Mouse (Mus musculus): ENCODE data around the gene Casp3.

Casp3 gene

GRCm38 (mm10) chr8:46606930-46607329 lies 10.2 kb upstream of the Casp3 start:
- no peak for DNase-seq (ENCODE audit: low spot score in 2 of 2)

GRCm38 (mm10) chr8:46611557-46611956 lies 5.5 kb upstream of the Casp3 start:
- no peak for DNase-seq (ENCODE audit: low spot score in 2 of 2)

GRCm38 (mm10) chr8:46612913-46613312 lies 4.2 kb upstream of the Casp3 start:
- no peak for DNase-seq (ENCODE audit: low spot score in 2 of 2)

GRCm38 (mm10) chr8:46613377-46613776 lies 3.7 kb upstream of the Casp3 start:
- DNase-seq (ENCODE audit: low spot score in 2 of 2): no peak

GRCm38 (mm10) chr8:46615936-46616335 lies 1.2 kb upstream of the Casp3 start:
- DNase-seq (ENCODE audit: low spot score in 2 of 2): no peak

GRCm38 (mm10) chr8:46617690-46618620 lies 864 bp downstream of the Casp3 start:
- no peak for DNase-seq (ENCODE audit: low spot score in 2 of 2)

- no peak for DNase-seq (ENCODE audit: low spot score in 2 of 2)
Observed at GRCm38 (mm10) chr8:46618639-46619320, 1.7 kb downstream of the Casp3 start.

GRCm38 (mm10) chr8:46622446-46623270 lies 5.6 kb downstream of the Casp3 start:
- DNase-seq (ENCODE audit: low spot score in 2 of 2): no peak

- DNase-seq (ENCODE audit: low spot score in 2 of 2): no peak
Observed at GRCm38 (mm10) chr8:46625166-46625565, 8.1 kb downstream of the Casp3 start.

GRCm38 (mm10) chr8:46626642-46627041 lies 9.6 kb downstream of the Casp3 start:
- no peak for DNase-seq (ENCODE audit: low spot score in 2 of 2)

- DNase-seq (ENCODE audit: low spot score in 2 of 2): no peak
Observed at GRCm38 (mm10) chr8:46627881-46628280, 10.8 kb downstream of the Casp3 start.

GRCm38 (mm10) chr8:46628645-46629044 lies 11.6 kb downstream of the Casp3 start:
- DNase-seq (ENCODE audit: low spot score in 2 of 2): no peak

GRCm38 (mm10) chr8:46630422-46630821 lies 13.3 kb downstream of the Casp3 start:
- no peak for DNase-seq (ENCODE audit: low spot score in 2 of 2)

GRCm38 (mm10) chr8:46630932-46631331 lies 13.8 kb downstream of the Casp3 start:
- DNase-seq (ENCODE audit: low spot score in 2 of 2): no peak

- no peak for DNase-seq (ENCODE audit: low spot score in 2 of 2)
Observed at GRCm38 (mm10) chr8:46639010-46639571, 22.0 kb downstream of the Casp3 start.

- DNase-seq (ENCODE audit: low spot score in 2 of 2): no peak
Observed at GRCm38 (mm10) chr8:46639852-46640251, 22.8 kb downstream of the Casp3 start.

GRCm38 (mm10) chr8:46641272-46641671 lies 24.2 kb downstream of the Casp3 start:
- peak in 1 of 2 experiments; percentile 13 for DNase-seq (ENCODE audit: low spot score in 2 of 2)

GRCm38 (mm10) chr8:46648421-46648820 lies 31.3 kb downstream of the Casp3 start:
- peak in 1 of 2 experiments; percentile 5 for DNase-seq (ENCODE audit: low spot score in 2 of 2)

GRCm38 (mm10) chr8:46651872-46652271 lies 34.8 kb downstream of the Casp3 start:
- DNase-seq (ENCODE audit: low spot score in 2 of 2): peak in 1 of 2 experiments; percentile 55

- DNase-seq (ENCODE audit: low spot score in 2 of 2): no peak
Observed at GRCm38 (mm10) chr8:46655919-46656318, 38.8 kb downstream of the Casp3 start.

GRCm38 (mm10) chr8:46671496-46671895 lies 54.4 kb downstream of the Casp3 start:
- DNase-seq (ENCODE audit: low spot score in 2 of 2): peak; percentile 66 to 88

Measured in spleen, postnatal 4 days (tissue).